Mouse (Mus musculus) ES-E14 (cell line): Measurements from ENCODE around the gene Ccdc170. TPM values are rescaled to one million over a fixed set of nuclear protein-coding genes. Genes with fewer than 3 reads are reported as not detected.
A peak's percentile ranks its signal among the peaks of the same experiment; 100 is the strongest.

Experiments
- DNase-seq: peaks from one replicate; pipeline ENCODE4 v3.0.0-alpha.2; 2013; ENCODE audit warnings: low read depth, low spot score
- H3K27ac ChIP-seq: 2 replicates; pipeline ENCODE4 v1.5.1; 2012; ENCODE audit warnings: low read depth, mild to moderate bottlenecking, low read length, moderate library complexity, mixed read lengths; ENCODE audit not compliant: poor library complexity, insufficient read depth, severe bottlenecking
- H3K36me3 ChIP-seq: 2 replicates; pipeline ENCODE4 v1.6.1; 2012; ENCODE audit warnings: mild to moderate bottlenecking, low read length, moderate library complexity, mixed read lengths; ENCODE audit not compliant: control insufficient read depth, poor library complexity, insufficient read depth, severe bottlenecking
- H3K4me1 ChIP-seq, 2 experiments: fragments of 150-350 bp in 1 of 2; sonication (generic) in 1 of 2; 2 replicates each; pipeline ENCODE4 v1.6.1; 2012; ENCODE audit warnings: low read length in 2 of 2, mild to moderate bottlenecking in 1 of 2, mixed read lengths in 1 of 2; ENCODE audit not compliant: control insufficient read depth in 2 of 2, insufficient read depth in 2 of 2, poor library complexity in 1 of 2
- H3K4me3 ChIP-seq, 2 experiments: fragments of 150-350 bp in 1 of 2; sonication (generic) in 1 of 2; 2 replicates each; pipeline ENCODE4 v1.5.1; 2012; ENCODE audit warnings: low read length in 2 of 2, low read depth in 1 of 2, mild to moderate bottlenecking in 1 of 2, mixed read lengths in 1 of 2; ENCODE audit not compliant: insufficient read depth in 1 of 2, poor library complexity in 1 of 2, severe bottlenecking in 1 of 2
- H3K9ac ChIP-seq: 2 replicates; pipeline ENCODE4 v1.6.1; 2012; ENCODE audit warnings: low read depth, mild to moderate bottlenecking, low read length, mixed read lengths; ENCODE audit not compliant: poor library complexity, insufficient read depth, severe bottlenecking
- H3K9me3 ChIP-seq: fragments of 150-350 bp; sonication (generic); 2 replicates; pipeline ENCODE4 v1.6.1; 2012; ENCODE audit warnings: low read depth, mild to moderate bottlenecking, low read length; ENCODE audit not compliant: control insufficient read depth, insufficient read depth
- CHD2 ChIP-seq: IDR thresholded peaks from 2 replicates; pipeline ENCODE4 v1.6.1; 2014; ENCODE audit warnings: mild to moderate bottlenecking, low read depth, low read length, inconsistent platforms
- HCFC1 ChIP-seq: IDR thresholded peaks from 2 replicates; pipeline ENCODE4 v1.6.1; 2012; ENCODE audit warnings: low read length, inconsistent platforms, borderline replicate concordance; ENCODE audit not compliant: insufficient read depth
- MAFK ChIP-seq: IDR thresholded peaks from 2 replicates; pipeline ENCODE4 v1.6.1; 2014; ENCODE audit warnings: mild to moderate bottlenecking, low read depth, low read length, inconsistent platforms; ENCODE audit not compliant: insufficient read depth
- ZC3H11A ChIP-seq: IDR thresholded peaks from 2 replicates; pipeline ENCODE4 v1.6.1; 2012; ENCODE audit warnings: low read depth, mild to moderate bottlenecking, inconsistent platforms, low read length, borderline replicate concordance
- ZNF384 ChIP-seq: IDR thresholded peaks from 2 replicates; pipeline ENCODE4 v1.6.1; 2012; ENCODE audit warnings: low read depth, low read length, inconsistent platforms
- in situ Hi-C, 2 experiments: fragments of 600-800 bp; cut with MboI; formaldehyde crosslinking; loops; one replicate each; pipeline ENCODE4 v1.15.1; 2025; ENCODE audit warnings: low sequenced_read_pairs in 2 of 2, inconsistent platforms in 1 of 2; ENCODE audit not compliant: unreplicated experiment in 2 of 2
- total RNA-seq: library from RNA; depleted of rRNA; stranded (reverse); fragments of 300-350 nt; gene quantifications from 2 replicates; pipeline ENCODE4 v1.2.3, GENCODE M21; 2012

Ccdc170 gene
- total RNA-seq, 1 experiment: 0.22 TPM

DNA sequence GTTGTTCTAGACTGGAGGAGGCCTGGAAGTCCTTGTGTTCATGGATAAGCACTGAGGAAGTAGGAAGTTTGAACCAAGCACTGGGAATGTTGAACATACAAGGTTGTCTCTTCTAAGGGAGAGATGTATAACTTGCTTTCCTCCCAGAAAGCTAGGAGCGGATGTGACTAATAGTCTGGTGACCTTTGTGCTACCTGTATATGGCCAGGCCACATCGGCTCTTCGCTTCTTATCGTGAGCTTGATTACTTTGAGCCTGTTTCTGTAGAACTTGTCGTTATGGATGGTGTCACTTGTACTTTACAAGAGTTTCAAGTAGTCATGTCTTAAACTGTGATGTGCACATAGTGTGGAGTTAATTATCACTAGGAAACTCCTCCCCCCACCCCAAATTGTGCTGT is 5.7 kb upstream of the Ccdc170 start:
- no peak for DNase-seq
- H3K4me3 ChIP-seq: no peak overlapping the region
- no peak overlapping the region for H3K9ac ChIP-seq
- in situ Hi-C loops: no loop called here
- no peaks in the 10 kb centered on the region for H3K9me3 ChIP-seq
- no peak overlapping the region for H3K27ac ChIP-seq
- H3K4me1 ChIP-seq: 0 out of 4 replicates have a peak, but pooled peaks cover 0 to 3% of the 10 kb centered on the region in 2 experiments
- no peaks in the 10 kb centered on the region for H3K36me3 ChIP-seq
- no peak for TF ChIP-seq MAFK
- no peak for TF ChIP-seq CHD2
- no peak for TF ChIP-seq ZNF384
- no peak for TF ChIP-seq HCFC1
- TF ChIP-seq ZC3H11A: no peak

DNA sequence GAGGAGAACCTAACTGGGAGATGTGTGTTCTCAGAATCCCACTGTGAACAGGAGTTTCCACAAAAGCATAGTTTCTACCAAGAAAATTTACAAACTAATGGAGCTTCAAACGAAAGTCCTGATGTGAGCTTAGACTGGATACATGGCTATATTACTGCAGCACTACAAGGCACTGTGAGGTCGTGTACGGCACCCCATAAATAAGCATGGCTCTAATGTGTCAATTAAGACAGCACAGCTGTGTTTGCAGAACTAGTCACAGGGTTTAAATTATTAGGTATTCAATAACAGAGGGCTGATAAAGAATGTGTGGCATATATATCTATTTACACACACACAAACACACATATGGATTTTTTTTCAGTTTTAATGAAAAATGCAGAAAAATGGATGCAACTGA is 1.4 kb upstream of the Ccdc170 start:
- TF ChIP-seq MAFK (no peak), ZNF384 (no peak)
- no peak overlapping the region for H3K4me3 ChIP-seq
- H3K9me3 ChIP-seq: no peaks in the 10 kb centered on the region
- peaks cover 2 to 5% of the 10 kb centered on the region in 2 experiments; a peak in 2 of 4 replicates for H3K4me1 ChIP-seq
- in situ Hi-C loops: no loop called here
- H3K27ac ChIP-seq: no peak overlapping the region
- no peak overlapping the region for H3K9ac ChIP-seq
- DNase-seq: no peak
- no peaks in the 10 kb centered on the region for H3K36me3 ChIP-seq

DNA sequence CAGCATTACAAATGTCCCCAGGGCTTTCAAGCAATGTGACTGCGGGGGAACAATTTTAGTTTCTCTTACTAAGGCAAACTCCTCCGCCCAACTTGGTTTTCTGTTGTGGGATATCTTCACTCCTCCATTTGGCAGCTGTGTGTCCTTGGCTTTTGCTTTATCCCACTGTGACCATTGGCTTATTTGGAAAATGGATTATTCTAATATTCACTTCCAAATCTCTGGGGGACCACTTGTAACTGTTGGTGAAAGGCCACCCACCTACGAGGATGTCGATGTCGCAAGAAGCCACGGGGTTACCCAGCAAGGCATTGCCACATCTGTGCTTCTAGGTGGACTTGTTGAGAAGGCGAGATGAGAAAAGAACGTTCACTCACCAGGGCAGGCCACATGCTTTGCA is 607 bp upstream of the Ccdc170 start:
- H3K4me3 ChIP-seq: peak overlapping the region; percentile 57 to 70; a peak in 3 of 4 replicates
- in situ Hi-C loops: no loop called here
- TF ChIP-seq ZC3H11A: no peak
- TF ChIP-seq CHD2: no peak
- no peak for TF ChIP-seq HCFC1
- no peak for TF ChIP-seq MAFK
- no peak for TF ChIP-seq ZNF384

DNA sequence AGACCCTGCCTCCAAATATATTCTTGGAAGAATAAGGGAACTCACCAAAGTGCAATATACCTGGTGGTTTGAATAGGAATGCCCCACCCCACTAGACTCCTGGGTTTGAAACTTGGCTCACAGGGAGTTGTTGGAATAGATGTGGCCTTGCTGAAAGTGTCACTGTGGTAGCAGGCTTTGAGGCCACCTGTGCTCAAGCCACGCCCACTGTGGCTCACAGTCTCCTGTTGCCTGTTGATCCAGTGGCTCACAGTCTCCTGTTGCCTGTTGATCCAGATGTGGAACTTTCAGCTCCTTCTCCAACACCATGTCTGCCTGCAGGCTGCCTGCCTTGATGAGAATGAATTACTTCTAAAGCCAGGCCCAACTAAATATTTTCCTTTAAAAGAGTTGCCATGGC is 1.5 kb downstream of the Ccdc170 start:
- in situ Hi-C loops: no loop called here
- H3K27ac ChIP-seq: peak overlapping the region; percentile 12; the same call in 1 of the 2 replicates
- H3K4me3 ChIP-seq: no peak overlapping the region

More for the DNA sequence above, 607 bp upstream of the Ccdc170 start:
- peak overlapping the region; percentile 16; the same call in 1 of the 2 replicates for H3K9ac ChIP-seq
- H3K9me3 ChIP-seq: no peaks in the 10 kb centered on the region
- no peaks in the 10 kb centered on the region for H3K36me3 ChIP-seq
- H3K27ac ChIP-seq: no peak overlapping the region
- peaks cover 2 to 6% of the 10 kb centered on the region in 2 experiments; a peak in 2 of 4 replicates for H3K4me1 ChIP-seq
- DNase-seq: no peak

DNA sequence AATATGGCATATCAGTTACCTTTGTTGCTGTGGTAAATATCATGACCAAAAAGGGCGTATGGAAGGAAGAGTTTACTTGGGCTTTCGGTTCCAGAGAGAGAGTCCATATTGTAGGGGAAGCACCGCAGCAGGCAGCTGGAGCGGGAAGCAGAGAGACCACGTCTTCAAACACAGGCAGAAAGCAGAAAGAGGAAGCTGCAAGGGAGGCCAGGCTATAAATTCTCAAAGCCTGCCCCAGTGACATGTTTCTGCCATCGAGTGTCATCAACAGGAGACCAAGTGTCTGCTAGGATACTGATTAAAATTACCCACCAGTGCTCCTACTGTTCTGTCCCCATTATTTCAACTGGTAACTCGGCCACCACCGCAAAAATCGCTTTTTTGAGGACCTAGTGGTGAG is 2.7 kb downstream of the Ccdc170 start:
- no peak for DNase-seq
- Histone ChIP-seq H3K27ac (no peak overlapping the region), H3K9ac (no peak overlapping the region), H3K9me3 (no peaks in the 10 kb centered on the region), H3K4me1 (peaks cover 2 to 7% of the 10 kb centered on the region in 2 experiments; a peak in 2 of 4 replicates), H3K4me3 (no peak overlapping the region), H3K36me3 (no peaks in the 10 kb centered on the region)
- in situ Hi-C loops: no loop called here
- TF ChIP-seq HCFC1 (no peak), ZNF384 (no peak), MAFK (no peak), ZC3H11A (no peak), CHD2 (no peak)

More for the DNA sequence above, 1.5 kb downstream of the Ccdc170 start:
- no peak overlapping the region for H3K9ac ChIP-seq
- no peaks in the 10 kb centered on the region for H3K36me3 ChIP-seq
- H3K4me1 ChIP-seq: peaks cover 2 to 8% of the 10 kb centered on the region in 2 experiments; a peak in 2 of 4 replicates
- H3K9me3 ChIP-seq: no peaks in the 10 kb centered on the region
- TF ChIP-seq ZNF384: no peak
- TF ChIP-seq HCFC1: no peak
- no peak for TF ChIP-seq CHD2
- TF ChIP-seq MAFK: no peak
- TF ChIP-seq ZC3H11A: no peak
- DNase-seq: no peak
